Mouse (Mus musculus) hindbrain, postnatal 0 days (tissue): ENCODE measurements around the gene Megf11. TPM values are rescaled to one million over a fixed set of nuclear protein-coding genes. Genes with fewer than 3 reads are reported as not detected.

Experiments used
- ATAC-seq: fragments of 200-750 bp; cut with Nextera tagmentation; 2 replicates; pipeline ENCODE4 v1.8.0; 2017; ENCODE audit warnings: mild to moderate bottlenecking, moderate TSS enrichment, moderate library complexity
- DNase-seq: peaks from one replicate; pipeline ENCODE4 v3.0.0-alpha.2; 2015; ENCODE audit warnings: low spot score
- H3K27ac ChIP-seq: fragments of 300-500 bp; sonication (generic); 2 replicates; pipeline ENCODE4 v1.5.1; 2014; ENCODE audit warnings: mild to moderate bottlenecking
- H3K27me3 ChIP-seq: fragments of 300-500 bp; sonication (generic); 2 replicates; pipeline ENCODE4 v1.6.1; 2014; ENCODE audit warnings: low read length, mixed read lengths; ENCODE audit not compliant: insufficient read depth
- H3K36me3 ChIP-seq: fragments of 300-500 bp; sonication (generic); 2 replicates; pipeline ENCODE4 v1.6.1; 2014; ENCODE audit warnings: low read length, mixed read lengths; ENCODE audit not compliant: insufficient read depth
- H3K4me1 ChIP-seq: fragments of 300-500 bp; sonication (generic); 2 replicates; pipeline ENCODE4 v1.6.1; 2014; ENCODE audit warnings: antibody characterized with exemption, low read length, mixed read lengths; ENCODE audit not compliant: insufficient read depth
- H3K4me2 ChIP-seq: fragments of 300-500 bp; sonication (generic); 2 replicates; pipeline ENCODE4 v1.6.1; 2014; ENCODE audit warnings: low read depth, mild to moderate bottlenecking, low read length, moderate library complexity, mixed read lengths
- H3K4me3 ChIP-seq: fragments of 300-500 bp; sonication (generic); 2 replicates; pipeline ENCODE4 v1.5.1; 2014; ENCODE audit warnings: low read length
- H3K9ac ChIP-seq: fragments of 300-500 bp; sonication (generic); replicated peaks from 2 replicates; pipeline ENCODE4 v1.6.1; 2014; ENCODE audit warnings: mild to moderate bottlenecking, low read length, moderate library complexity, mixed read lengths
- H3K9me3 ChIP-seq: fragments of 300-500 bp; sonication (generic); 2 replicates; pipeline ENCODE4 v1.6.1; 2016; ENCODE audit warnings: low read length, mixed read lengths
- CTCF ChIP-seq: IDR thresholded peaks from 2 replicates; pipeline ENCODE4 v1.5.1; 2016; ENCODE audit warnings: antibody characterized with exemption, control low read depth, low read depth
- WGBS: fragments of 180-500 bp; shearing (Covaris S2); extraction: QIAGEN DNeasy Blood & Tissue Kit; methylation state at CpG from one replicate; pipeline ENCODE4 v1.1.7; 2014; 5-methylcytosine and 5-hydroxymethylcytosine counted together
- polyA plus RNA-seq: library from polyadenylated mRNA; unstranded; fragments of >200 nt; fragmentation: Nextera tagmentation; extraction: Ambion mirVana; gene quantifications from 2 replicates; pipeline ENCODE4 v1.2.1, GENCODE M21; 2015
- total RNA-seq: library from RNA; depleted of rRNA; stranded (reverse); fragments of >200 nt; gene quantifications from 2 replicates; pipeline ENCODE4 v1.2.3, GENCODE M21; 2014

Megf11 gene
- total and polyA plus RNA-seq, 2 experiments from 2014 or later, result 16.1 to 38.2 TPM

DNA sequence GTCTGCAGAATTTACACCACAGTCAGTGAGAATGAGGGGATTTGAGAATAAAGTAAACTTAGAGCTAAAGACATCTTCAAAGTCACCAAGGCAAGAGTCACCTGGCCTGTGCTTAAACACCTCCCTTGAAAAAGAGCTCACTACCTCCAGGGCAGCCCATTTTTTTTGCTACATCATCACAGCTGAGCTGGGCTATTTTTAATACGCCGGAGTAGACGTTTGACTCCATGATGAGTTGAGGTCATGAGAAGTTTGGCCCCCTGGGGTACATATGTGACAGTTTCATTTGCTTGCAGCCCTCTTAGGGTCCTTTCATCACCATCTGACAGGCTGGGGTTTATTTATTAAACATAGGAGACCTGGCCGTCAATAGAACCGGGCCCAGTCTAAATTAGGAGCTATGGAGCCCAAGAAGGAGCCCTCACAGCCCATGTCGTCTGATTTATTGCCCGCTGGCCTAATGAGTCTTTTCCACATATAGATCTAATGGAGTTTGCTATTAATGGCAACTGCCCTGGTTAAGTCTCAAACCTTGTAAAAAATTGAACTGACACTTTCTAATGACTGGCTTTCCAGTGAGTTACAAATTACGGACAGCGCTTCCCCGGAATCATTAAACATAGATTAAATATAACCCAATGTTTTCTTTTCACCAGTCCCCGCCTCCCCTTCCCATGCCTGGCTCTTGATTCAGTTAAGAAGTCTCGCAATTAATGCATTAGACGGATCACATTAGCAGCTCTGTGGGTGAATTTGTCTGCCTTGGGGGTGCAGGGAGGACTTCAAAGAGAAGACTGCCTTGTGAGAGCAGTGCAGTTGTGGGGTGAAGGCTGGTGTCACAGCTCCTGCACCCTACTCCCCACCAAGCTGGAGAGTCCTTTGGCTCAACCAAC lies 301.9 kb downstream of the Megf11 start:
- DNase-seq, result no peak
- no peaks in the 10 kb centered on the region for H3K9me3 ChIP-seq
- no peaks in the 10 kb centered on the region for H3K4me1 ChIP-seq
- H3K27ac ChIP-seq, result no peak overlapping the region
- ATAC-seq, result no peak
- no peak for TF ChIP-seq CTCF
- H3K36me3 ChIP-seq, result no peaks in the 10 kb centered on the region
- WGBS, result 55% methylated on average over 13 of the region's 13 CpGs
- H3K4me3 ChIP-seq, result no peak overlapping the region
- no peak overlapping the region for H3K4me2 ChIP-seq
- no peaks in the 10 kb centered on the region for H3K27me3 ChIP-seq
- H3K9ac ChIP-seq, result no peak overlapping the region

DNA sequence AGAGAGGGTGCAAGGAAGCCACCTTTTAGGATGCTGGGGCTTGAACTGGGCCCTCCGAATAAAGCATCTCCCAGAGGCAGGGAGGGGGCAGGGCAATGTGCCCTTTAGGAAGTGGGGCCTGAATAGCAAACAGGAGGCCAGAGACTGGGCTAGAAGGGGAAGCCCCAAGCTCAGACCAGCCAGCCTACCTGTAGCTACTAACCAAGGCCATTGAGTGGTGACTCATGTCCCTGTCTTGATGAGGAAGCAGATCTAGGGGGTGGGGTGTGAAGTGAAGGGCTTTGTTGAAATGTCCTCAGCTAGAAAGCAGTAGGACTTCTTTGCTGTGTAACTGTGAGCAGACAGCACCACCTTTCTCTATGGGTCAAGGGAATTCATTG lies 302.6 kb downstream of the Megf11 start:
- DNase-seq (no peak), ATAC-seq (no peak)
- Histone ChIP-seq H3K4me1 (no peaks in the 10 kb centered on the region), H3K27ac (no peak overlapping the region), H3K4me3 (no peak overlapping the region), H3K4me2 (no peak overlapping the region), H3K9ac (no peak overlapping the region), H3K36me3 (no peaks in the 10 kb centered on the region), H3K9me3 (no peaks in the 10 kb centered on the region), H3K27me3 (no peaks in the 10 kb centered on the region)
- no peak for TF ChIP-seq CTCF
- WGBS, result 81% methylated on average over 1 of the region's 1 CpGs

DNA sequence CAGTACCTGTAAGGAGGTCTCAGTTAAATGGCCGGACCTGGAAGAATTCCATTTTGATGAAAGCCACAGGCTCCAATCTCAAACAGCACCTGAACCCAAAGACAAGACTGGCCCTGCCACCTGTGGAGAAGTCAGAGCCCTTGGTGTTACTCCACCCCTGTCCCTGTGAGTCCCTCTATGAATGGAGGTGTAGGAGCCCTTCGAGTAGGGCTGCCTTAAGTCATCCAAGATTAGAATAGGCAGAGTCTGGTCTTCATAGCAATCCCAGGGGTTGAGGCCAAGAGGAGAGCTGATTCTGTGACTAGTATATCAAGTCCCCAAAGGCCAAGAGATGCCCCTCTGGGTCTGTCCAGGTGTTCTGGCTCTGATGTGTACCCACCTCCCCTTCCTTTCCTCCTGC lies 305.3 kb downstream of the Megf11 start:
- Histone ChIP-seq H3K4me2 (no peak overlapping the region), H3K36me3 (no peaks in the 10 kb centered on the region; the same call in 1 of the 2 replicates), H3K9ac (no peak overlapping the region), H3K27me3 (no peaks in the 10 kb centered on the region), H3K27ac (no peak overlapping the region), H3K4me3 (no peak overlapping the region), H3K9me3 (no peaks in the 10 kb centered on the region), H3K4me1 (no peaks in the 10 kb centered on the region)
- ATAC-seq (0 out of 2 replicates have a peak, but pooled peaks have one; percentile 9), DNase-seq (no peak)
- no peak for TF ChIP-seq CTCF
- WGBS, result 91% methylated on average over 2 of the region's 2 CpGs

- Histone ChIP-seq H3K27ac (no peak overlapping the region), H3K4me3 (no peak overlapping the region), H3K4me2 (no peak overlapping the region), H3K9me3 (no peaks in the 10 kb centered on the region), H3K36me3 (no peaks in the 10 kb centered on the region; the same call in 1 of the 2 replicates), H3K4me1 (no peaks in the 10 kb centered on the region), H3K27me3 (no peaks in the 10 kb centered on the region), H3K9ac (no peak overlapping the region)
- TF ChIP-seq CTCF, result peak; percentile 96
- peak; percentile 86 for ATAC-seq
- WGBS, result 7% methylated on average over 7 of the region's 7 CpGs
- DNase-seq, result peak; percentile 81
These were observed 305.8 kb downstream of the Megf11 start for GRCm38 (mm10) chr9:64691176-64691575.

GRCm38 (mm10) chr9:64693094-64693493 lies 307.7 kb downstream of the Megf11 start:
- no peaks in the 10 kb centered on the region for H3K4me1 ChIP-seq
- no peak overlapping the region for H3K4me2 ChIP-seq
- no peaks in the 10 kb centered on the region for H3K9me3 ChIP-seq
- DNase-seq (no peak), ATAC-seq (no peak)
- H3K36me3 ChIP-seq, result peaks cover 11% of the 10 kb centered on the region
- H3K27me3 ChIP-seq, result no peaks in the 10 kb centered on the region
- no peak for TF ChIP-seq CTCF
- H3K4me3 ChIP-seq, result no peak overlapping the region
- H3K27ac ChIP-seq, result no peak overlapping the region
- 69% methylated on average over 2 of the region's 2 CpGs for WGBS
- H3K9ac ChIP-seq, result no peak overlapping the region

- Histone ChIP-seq H3K27ac (no peak overlapping the region), H3K9me3 (no peaks in the 10 kb centered on the region), H3K4me3 (no peak overlapping the region), H3K4me1 (no peaks in the 10 kb centered on the region), H3K4me2 (no peak overlapping the region), H3K36me3 (peaks cover 11% of the 10 kb centered on the region), H3K27me3 (no peaks in the 10 kb centered on the region), H3K9ac (no peak overlapping the region)
- DNase-seq (no peak), ATAC-seq (no peak)
- TF ChIP-seq CTCF, result no peak
- WGBS, result 96% methylated on average over 1 of the region's 1 CpGs
These were observed 309.8 kb downstream of the Megf11 start for GRCm38 (mm10) chr9:64695266-64695665.

DNA sequence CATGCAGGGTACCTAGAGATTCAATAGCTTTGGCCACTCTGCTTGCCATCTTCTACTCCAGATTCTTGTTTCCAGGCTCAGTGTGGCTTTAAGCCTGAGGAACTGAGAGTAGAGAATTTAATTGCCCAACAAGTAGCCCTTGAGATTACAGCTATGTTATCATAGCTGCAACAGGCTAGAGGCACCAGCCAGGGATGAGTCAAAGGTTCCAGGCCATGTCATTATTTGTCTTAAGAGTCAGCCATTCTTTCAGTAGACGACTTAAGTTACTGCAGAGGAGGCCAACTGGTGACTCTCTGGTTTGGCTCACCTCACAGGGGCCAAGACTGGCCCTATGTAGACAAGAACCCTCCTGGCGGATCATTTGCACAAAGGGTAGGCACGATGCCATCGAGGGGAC lies 311.0 kb downstream of the Megf11 start:
- H3K9me3 ChIP-seq, result no peaks in the 10 kb centered on the region
- H3K36me3 ChIP-seq, result peaks cover 11% of the 10 kb centered on the region
- DNase-seq (no peak), ATAC-seq (no peak)
- no peak overlapping the region for H3K27ac ChIP-seq
- no peak for TF ChIP-seq CTCF
- no peaks in the 10 kb centered on the region for H3K27me3 ChIP-seq
- no peak overlapping the region for H3K9ac ChIP-seq
- no peak overlapping the region for H3K4me2 ChIP-seq
- no peaks in the 10 kb centered on the region for H3K4me1 ChIP-seq
- no peak overlapping the region for H3K4me3 ChIP-seq
- 83% methylated on average over 4 of the region's 4 CpGs for WGBS
